Mouse (Mus musculus) ovary, adult 2 months (tissue): Measurements from ENCODE around the gene Trappc12. TPM values are rescaled to one million over a fixed set of nuclear protein-coding genes. Genes with fewer than 3 reads are reported as not detected.

Experiments used
- polyA plus RNA-seq: library from polyadenylated mRNA; depleted of rRNA; stranded (reverse); fragments of >200 nt; gene quantifications from 2 replicates; pipeline ENCODE4 v1.2.3, GENCODE M21; 2012; rRNA removed

Gene Trappc12
- polyA plus RNA-seq = 28.6 and 30.4 TPM in 2 replicates

GRCm38 (mm10) chr12:28750021-28750633, at the start of gene Trappc12:
Gene Trappc12, minus strand, starts transcription at chr12:28750472.

GRCm38 (mm10) chr12:28751508-28752263, 1.4 kb upstream of the Trappc12 start, which contains the start of gene Eipr1:
Gene Eipr1, plus strand, starts transcription at chr12:28751803.

GRCm38 (mm10) chr12:28675121-28675924, 74.9 kb downstream of the Trappc12 start, which contains the start of gene Adi1:
Gene Adi1, plus strand, starts transcription at chr12:28675231.

GRCm38 (mm10) chr12:28649141-28650110, 100.8 kb downstream of the Trappc12 start, which contains the start of gene Rnaseh1:
Gene Rnaseh1, plus strand, starts transcription at chr12:28649602.

Other genes with a start within 250 kb of the Trappc12 start
- gene Dcdc2c, start 198.1 kb downstream of the Trappc12 start, polyA plus RNA-seq = not detected in 2 replicates
- not detected in 2 replicates for gene Allc, start 167.9 kb downstream of the Trappc12 start, polyA plus RNA-seq
- 6.9 and 9.4 TPM in 2 replicates for gene Colec11, start 127.1 kb downstream of the Trappc12 start, polyA plus RNA-seq
- 196 and 304 TPM in 2 replicates for gene Rps7, start 114.5 kb downstream of the Trappc12 start, polyA plus RNA-seq
- gene Rnaseh1, start 100.9 kb downstream of the Trappc12 start, polyA plus RNA-seq = 11.7 and 11.9 TPM in 2 replicates
- gene Adi1, start 75.2 kb downstream of the Trappc12 start, polyA plus RNA-seq = 8.5 and 11.8 TPM in 2 replicates
- gene Eipr1, start 1.3 kb upstream of the Trappc12 start, polyA plus RNA-seq = 36.9 and 47.2 TPM in 2 replicates